Mouse (Mus musculus) adrenal gland, postnatal 14 days (tissue): ENCODE measurements around the gene Sumf1. TPM values are rescaled to one million over a fixed set of nuclear protein-coding genes. Genes with fewer than 3 reads are reported as not detected.

ENCODE experiments used
- DNase-seq: peaks from one replicate; pipeline ENCODE4 v3.0.0; 2021; ENCODE audit warnings: mixed read lengths
- long read RNA-seq, 2 experiments: library from polyadenylated mRNA; stranded (forward); transcript quantifications; one replicate each; pipeline ENCODE4 v2.0.0; 2021
- total RNA-seq: library from RNA; stranded (reverse); gene quantifications from 2 replicates; pipeline ENCODE4 v1.2.3, GENCODE M21; 2021

The Sumf1 gene
- 26.6 and 28.1 TPM in 2 replicates for total RNA-seq
- long read RNA-seq, experiment 1, transcript Sumf1-201 (9 exons, 2,593 nt) = major isoform, 60 of 78 reads
- long read RNA-seq, experiment 1, partial matches to known transcripts = 1 of 78 reads
- long read RNA-seq, experiment 1, other reads (novel, unspliced or antisense) = 17 of 78 reads
- long read RNA-seq, experiment 2, transcript Sumf1-201 (9 exons, 2,593 nt) = major isoform, 30 of 58 reads
- long read RNA-seq, experiment 2, partial matches to known transcripts = 1 of 58 reads
- long read RNA-seq, experiment 2, other reads (novel, unspliced or antisense) = 27 of 58 reads

GRCm38 (mm10) chr6:108184847-108185684 is at the start of gene Sumf1:
Sumf1 (minus strand) TSS chr6:108185582.
- DNase-seq = peak; percentile 93

- DNase-seq = peak; percentile 71
These were observed 49.2 kb upstream of the Sumf1 start for GRCm38 (mm10) chr6:108234536-108234935.

GRCm38 (mm10) chr6:108233070-108233469 is 47.7 kb upstream of the Sumf1 start:
- DNase-seq = peak; percentile 91

GRCm38 (mm10) chr6:108231892-108232710 is 46.7 kb upstream of the Sumf1 start:
- DNase-seq = no peak

- no peak for DNase-seq
These were observed 45.2 kb upstream of the Sumf1 start for GRCm38 (mm10) chr6:108230608-108231007.

- DNase-seq = no peak
These were observed 43.2 kb upstream of the Sumf1 start for GRCm38 (mm10) chr6:108228601-108229000.

- DNase-seq = no peak
These were observed 42.7 kb upstream of the Sumf1 start for GRCm38 (mm10) chr6:108228048-108228447.

GRCm38 (mm10) chr6:108227461-108227860 is 42.1 kb upstream of the Sumf1 start:
- DNase-seq = no peak

- DNase-seq = no peak
These were observed 40.8 kb upstream of the Sumf1 start for GRCm38 (mm10) chr6:108226230-108226629.

- no peak for DNase-seq
These were observed 39.6 kb upstream of the Sumf1 start for GRCm38 (mm10) chr6:108225027-108225426.

GRCm38 (mm10) chr6:108224361-108224760 is 39.0 kb upstream of the Sumf1 start:
- no peak for DNase-seq

- DNase-seq = no peak
These were observed 37.5 kb upstream of the Sumf1 start for GRCm38 (mm10) chr6:108222875-108223274.

GRCm38 (mm10) chr6:108222435-108222834 is 37.1 kb upstream of the Sumf1 start:
- DNase-seq = no peak

- no peak for DNase-seq
These were observed 32.6 kb upstream of the Sumf1 start for GRCm38 (mm10) chr6:108217987-108218386.

- no peak for DNase-seq
These were observed 31.4 kb upstream of the Sumf1 start for GRCm38 (mm10) chr6:108216832-108217231.

GRCm38 (mm10) chr6:108216091-108216490 is 30.7 kb upstream of the Sumf1 start:
- DNase-seq = no peak

GRCm38 (mm10) chr6:108214294-108214925 is 29.0 kb upstream of the Sumf1 start:
- DNase-seq = no peak

- DNase-seq = peak; percentile 58
These were observed 28.3 kb upstream of the Sumf1 start for GRCm38 (mm10) chr6:108213481-108214293.

- DNase-seq = peak; percentile 99
These were observed 27.5 kb upstream of the Sumf1 start, which contains the start of gene Itpr1 for GRCm38 (mm10) chr6:108212881-108213295. Itpr1 (plus strand) TSS chr6:108213096.

- peak; percentile 44 for DNase-seq
These were observed 26.8 kb upstream of the Sumf1 start for GRCm38 (mm10) chr6:108211896-108212880.
